Mouse (Mus musculus) intestine, postnatal 0 days (tissue): ENCODE data around the gene Zbtb20. TPM values are rescaled to one million over a fixed set of nuclear protein-coding genes. Genes with fewer than 3 reads are reported as not detected.

ENCODE experiments used
- ATAC-seq: fragments of 200-750 bp; cut with Nextera tagmentation; 2 replicates; pipeline ENCODE4 v1.8.0; 2017; ENCODE audit warnings: mild to moderate bottlenecking, moderate TSS enrichment, moderate library complexity
- H3K27ac ChIP-seq: fragments of 300-500 bp; sonication (generic); 2 replicates; pipeline ENCODE4 v1.5.1; 2014; ENCODE audit warnings: mild to moderate bottlenecking, low read depth, low read length, moderate library complexity
- H3K27me3 ChIP-seq: fragments of 300-500 bp; sonication (generic); replicated peaks from 2 replicates; pipeline ENCODE4 v1.6.1; 2014; ENCODE audit warnings: low read length, mixed read lengths; ENCODE audit not compliant: control insufficient read depth, insufficient read depth
- H3K36me3 ChIP-seq: fragments of 300-500 bp; sonication (generic); 2 replicates; pipeline ENCODE4 v1.6.1; 2014; ENCODE audit warnings: mild to moderate bottlenecking, moderate library complexity; ENCODE audit not compliant: control insufficient read depth, insufficient read depth
- H3K4me1 ChIP-seq: fragments of 300-500 bp; sonication (generic); replicated peaks from 2 replicates; pipeline ENCODE4 v1.6.1; 2014; ENCODE audit warnings: antibody characterized with exemption, low read length, mixed read lengths; ENCODE audit not compliant: control insufficient read depth, insufficient read depth
- H3K4me2 ChIP-seq: fragments of 300-500 bp; sonication (generic); replicated peaks from 2 replicates; pipeline ENCODE4 v1.6.1; 2014; ENCODE audit warnings: low read depth, mild to moderate bottlenecking, moderate library complexity
- H3K4me3 ChIP-seq: fragments of 300-500 bp; sonication (generic); 2 replicates; pipeline ENCODE4 v1.5.1; 2014; ENCODE audit warnings: low read depth, low read length
- H3K9ac ChIP-seq: fragments of 300-500 bp; sonication (generic); 2 replicates; pipeline ENCODE4 v1.6.1; 2014; ENCODE audit warnings: mild to moderate bottlenecking, low read depth, low read length
- H3K9me3 ChIP-seq: fragments of 300-500 bp; sonication (generic); 2 replicates; pipeline ENCODE4 v1.6.1; 2016; ENCODE audit warnings: mixed run types; ENCODE audit not compliant: control insufficient read depth
- CTCF ChIP-seq: sonication (generic); IDR thresholded peaks from 2 replicates; pipeline ENCODE4 v1.5.1; 2016; ENCODE audit warnings: low read depth, mild to moderate bottlenecking, control low read depth, antibody characterized with exemption, moderate library complexity
- WGBS: fragments of 180-500 bp; shearing (Covaris S2); extraction: QIAGEN DNeasy Blood & Tissue Kit; methylation state at CpG from one replicate; pipeline ENCODE4 v1.1.7; 2014; 5-methylcytosine and 5-hydroxymethylcytosine counted together
- polyA plus RNA-seq: library from polyadenylated mRNA; unstranded; fragments of >200 nt; fragmentation: Nextera tagmentation; extraction: Ambion mirVana; gene quantifications from 2 replicates; pipeline ENCODE4 v1.2.1, GENCODE M21; 2015

Zbtb20 gene
- polyA plus RNA-seq, 1 experiment from 2014 or later, result 10.6 TPM

DNA sequence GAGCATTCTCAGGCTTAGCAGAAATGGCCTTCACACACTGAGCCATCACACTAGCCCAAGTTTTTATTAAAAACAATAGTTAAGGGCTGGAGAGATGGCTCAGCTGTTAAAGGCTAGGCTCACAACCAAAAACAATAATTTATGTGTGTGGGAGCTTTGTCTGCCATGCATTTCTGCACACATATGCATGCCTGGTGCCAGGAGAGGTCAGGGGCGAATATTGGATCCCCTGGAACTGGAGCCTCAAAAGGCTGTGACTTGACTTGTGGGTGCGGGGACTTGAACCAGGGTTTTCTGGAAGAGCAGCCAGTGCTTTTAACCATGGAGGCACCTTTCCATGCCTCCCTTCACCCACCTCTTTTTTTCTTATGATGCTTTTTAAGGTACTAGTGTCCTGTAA, 685.6 kb downstream of the Zbtb20 start:
- H3K36me3 ChIP-seq, result no peaks in the 10 kb centered on the region
- ATAC-seq, result no peak
- TF ChIP-seq CTCF, result no peak
- no peaks in the 10 kb centered on the region for H3K4me1 ChIP-seq
- H3K27me3 ChIP-seq, result no peaks in the 10 kb centered on the region
- H3K9me3 ChIP-seq, result no peaks in the 10 kb centered on the region
- no peak overlapping the region for H3K4me3 ChIP-seq
- no peak overlapping the region for H3K27ac ChIP-seq
- H3K9ac ChIP-seq, result no peak overlapping the region
- WGBS, result 93% methylated on average over 2 of the region's 2 CpGs
- H3K4me2 ChIP-seq, result no peak overlapping the region

DNA sequence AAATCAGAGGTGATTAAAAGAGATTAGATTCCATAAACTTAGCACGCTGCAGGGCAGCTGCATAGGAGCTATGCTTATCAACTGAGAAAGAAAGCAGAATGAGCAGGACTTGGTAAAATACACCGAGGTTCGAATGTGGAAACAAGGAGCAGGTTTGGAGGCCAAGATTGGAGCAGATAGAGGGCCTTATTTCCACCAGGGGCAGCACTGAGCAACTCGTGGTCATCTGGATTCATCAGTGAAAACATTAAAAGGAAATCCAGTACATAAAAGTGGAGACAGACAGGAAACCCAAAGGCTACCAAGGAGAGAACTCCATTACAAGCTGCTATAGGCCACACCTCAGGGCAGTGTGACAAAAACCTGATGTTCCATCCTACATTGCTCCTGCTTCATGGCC, 686.3 kb downstream of the Zbtb20 start:
- no peak for ATAC-seq
- no peaks in the 10 kb centered on the region for H3K9me3 ChIP-seq
- H3K9ac ChIP-seq, result no peak overlapping the region
- H3K4me2 ChIP-seq, result no peak overlapping the region
- TF ChIP-seq CTCF, result peak; percentile 55
- no peaks in the 10 kb centered on the region for H3K27me3 ChIP-seq
- H3K4me1 ChIP-seq, result no peaks in the 10 kb centered on the region
- H3K27ac ChIP-seq, result no peak overlapping the region
- no peaks in the 10 kb centered on the region for H3K36me3 ChIP-seq
- no peak overlapping the region for H3K4me3 ChIP-seq
- 74% methylated on average over 4 of the region's 4 CpGs for WGBS

DNA sequence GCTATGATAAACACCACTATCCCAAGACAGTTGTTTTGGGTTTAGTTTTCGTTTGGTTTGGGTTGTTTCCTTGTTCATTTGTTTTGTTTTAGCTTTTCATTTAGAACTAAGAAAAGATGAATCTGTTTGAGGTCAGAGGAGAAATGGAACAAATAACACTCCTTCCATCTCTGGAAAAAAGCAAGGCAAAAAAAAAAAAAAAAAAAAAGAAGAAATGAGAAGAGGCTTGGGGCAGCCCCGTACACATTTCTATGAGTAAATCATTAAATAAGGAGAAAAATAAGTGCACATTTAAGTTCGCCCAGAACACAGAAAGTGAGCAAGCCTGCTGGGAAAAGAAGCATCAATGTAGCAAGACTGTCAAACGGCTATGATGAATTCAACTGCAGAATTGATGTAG, 690.2 kb downstream of the Zbtb20 start:
- Histone ChIP-seq H3K9me3 (no peaks in the 10 kb centered on the region), H3K4me3 (no peak overlapping the region), H3K36me3 (0 out of 2 replicates have a peak, but pooled peaks cover 3% of the 10 kb centered on the region), H3K4me1 (no peaks in the 10 kb centered on the region), H3K27me3 (no peaks in the 10 kb centered on the region), H3K9ac (no peak overlapping the region), H3K27ac (no peak overlapping the region), H3K4me2 (no peak overlapping the region)
- ATAC-seq, result no peak
- no peak for TF ChIP-seq CTCF
- WGBS, result 76% methylated on average over 4 of the region's 4 CpGs

DNA sequence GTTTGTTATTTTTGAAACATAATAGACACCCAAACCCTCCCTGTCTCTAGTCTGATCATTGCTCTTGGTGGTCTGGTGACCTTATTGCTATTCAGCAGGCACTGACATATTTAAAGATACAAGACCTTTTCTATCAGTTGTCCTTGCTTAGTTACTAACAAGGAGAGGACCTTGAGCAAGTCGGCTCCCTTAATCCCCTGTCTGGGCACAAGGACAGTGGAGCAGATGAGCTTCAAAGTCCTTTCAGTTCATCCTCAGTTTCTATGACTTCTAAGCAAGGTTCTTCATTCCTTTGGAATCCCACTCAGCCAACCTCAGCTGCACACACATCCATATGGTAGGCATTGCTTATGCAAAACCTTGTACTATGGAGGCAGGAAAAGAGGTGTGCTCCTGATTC, 690.8 kb downstream of the Zbtb20 start:
- Histone ChIP-seq H3K27me3 (no peaks in the 10 kb centered on the region), H3K4me2 (no peak overlapping the region), H3K4me3 (no peak overlapping the region), H3K9me3 (no peaks in the 10 kb centered on the region), H3K4me1 (no peaks in the 10 kb centered on the region), H3K27ac (no peak overlapping the region), H3K36me3 (0 out of 2 replicates have a peak, but pooled peaks cover 4% of the 10 kb centered on the region), H3K9ac (no peak overlapping the region)
- no peak for TF ChIP-seq CTCF
- 59% methylated on average over 1 of the region's 1 CpGs for WGBS
- ATAC-seq, result no peak

DNA sequence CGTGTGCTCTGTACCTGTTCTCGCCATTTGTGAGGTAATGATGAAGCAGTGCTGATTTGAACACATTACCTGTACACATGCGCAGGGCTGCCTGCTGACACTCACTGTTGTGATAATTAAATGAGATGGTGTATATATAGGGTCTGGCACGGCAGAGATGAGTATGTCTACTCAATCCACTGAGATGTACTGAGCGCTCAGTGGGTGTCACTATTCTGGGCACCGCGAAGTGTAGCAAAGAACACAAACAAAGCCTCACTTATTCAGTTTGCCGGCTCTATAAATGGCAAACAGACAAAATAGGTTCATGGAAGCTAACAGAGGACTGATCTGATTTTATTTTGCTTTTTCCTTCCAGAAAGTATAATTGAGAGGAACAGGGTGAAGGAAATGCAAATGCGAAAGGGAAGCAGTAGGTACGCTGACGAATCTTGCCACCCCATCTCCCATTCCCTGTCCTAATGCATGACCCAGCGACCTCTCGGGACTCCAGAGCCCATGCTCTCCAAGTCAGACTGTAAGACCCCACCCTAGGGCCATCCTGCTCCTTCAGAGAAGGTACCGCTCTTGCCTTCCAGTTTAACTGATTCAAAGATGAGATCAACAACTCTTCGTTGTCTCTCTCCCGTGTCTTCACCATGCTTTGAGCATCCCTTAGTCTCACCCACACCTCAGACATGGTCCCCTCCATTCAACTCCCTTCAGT, 695.8 kb downstream of the Zbtb20 start:
- Histone ChIP-seq H3K36me3 (0 out of 2 replicates have a peak, but pooled peaks cover 4% of the 10 kb centered on the region), H3K9ac (no peak overlapping the region), H3K4me3 (no peak overlapping the region), H3K27me3 (no peaks in the 10 kb centered on the region), H3K27ac (no peak overlapping the region), H3K4me2 (no peak overlapping the region), H3K9me3 (no peaks in the 10 kb centered on the region), H3K4me1 (no peaks in the 10 kb centered on the region)
- 89% methylated on average over 16 of the region's 16 CpGs for WGBS
- no peak for TF ChIP-seq CTCF
- no peak for ATAC-seq

DNA sequence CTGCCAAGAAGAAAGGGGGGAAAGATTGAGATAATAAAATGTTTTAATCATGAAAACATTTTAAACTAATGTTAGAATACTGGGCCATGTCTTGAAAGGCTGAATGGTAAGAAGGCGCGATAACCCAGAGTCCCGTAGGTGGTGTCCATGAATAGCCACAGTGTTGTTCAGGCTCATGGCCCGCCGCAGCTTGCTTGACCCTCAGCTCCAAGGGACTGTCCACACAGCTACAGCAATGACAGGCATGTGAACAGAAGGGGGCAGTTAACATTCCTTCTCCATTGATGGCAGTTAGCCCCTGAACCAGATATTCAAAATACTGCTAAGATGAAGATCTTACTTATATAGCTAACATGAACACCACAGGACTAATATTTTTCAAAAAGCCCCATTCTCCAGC, 696.5 kb downstream of the Zbtb20 start:
- Histone ChIP-seq H3K4me3 (no peak overlapping the region), H3K9ac (no peak overlapping the region), H3K27ac (no peak overlapping the region), H3K4me1 (no peaks in the 10 kb centered on the region), H3K9me3 (no peaks in the 10 kb centered on the region), H3K27me3 (no peaks in the 10 kb centered on the region), H3K4me2 (no peak overlapping the region), H3K36me3 (0 out of 2 replicates have a peak, but pooled peaks cover 4% of the 10 kb centered on the region)
- no peak for TF ChIP-seq CTCF
- WGBS, result 89% methylated on average over 5 of the region's 5 CpGs
- ATAC-seq, result no peak
